Mouse (Mus musculus): ENCODE measurements at regions not wholly inside any gene's neighbourhood (a gene's known extent, or its start where the extent isn't known, plus 50 kb on each side); places are given as distances from the start of the nearest gene placed in this dataset.

DNA sequence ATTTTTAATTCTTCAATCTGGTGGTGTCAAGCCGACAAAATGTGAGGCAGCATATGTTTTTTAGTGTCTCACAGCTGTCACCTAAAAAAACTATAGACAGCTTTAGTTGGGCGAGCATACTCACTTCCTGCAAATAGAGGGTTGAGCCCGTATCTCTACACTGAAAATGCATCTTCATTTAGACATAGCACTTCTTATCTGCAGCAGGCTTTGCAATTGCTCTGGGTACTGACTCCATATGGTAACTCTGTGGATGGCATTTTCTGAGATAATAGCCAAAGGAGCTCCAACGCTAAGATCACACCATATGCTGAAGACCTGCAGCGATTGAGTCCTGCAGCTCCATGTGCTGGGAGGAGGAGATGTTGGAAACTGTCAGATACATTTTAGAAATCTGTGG is 49.8 kb upstream of the Grm8 start:
- ATAC-seq (ENCODE audit: insufficient number of reproducible peaks, low FRiP score, low TSS enrichment): peak; percentile 85

Measured in cerebellum, adult (tissue).